Mouse (Mus musculus): ENCODE measurements around the gene Slc7a14.
"Not testable (repeated sequence)": the region's sequence is repeated elsewhere in the genome, so short reads cannot be mapped to it uniquely, and the experiment has no call there.

The Slc7a14 gene

DNA sequence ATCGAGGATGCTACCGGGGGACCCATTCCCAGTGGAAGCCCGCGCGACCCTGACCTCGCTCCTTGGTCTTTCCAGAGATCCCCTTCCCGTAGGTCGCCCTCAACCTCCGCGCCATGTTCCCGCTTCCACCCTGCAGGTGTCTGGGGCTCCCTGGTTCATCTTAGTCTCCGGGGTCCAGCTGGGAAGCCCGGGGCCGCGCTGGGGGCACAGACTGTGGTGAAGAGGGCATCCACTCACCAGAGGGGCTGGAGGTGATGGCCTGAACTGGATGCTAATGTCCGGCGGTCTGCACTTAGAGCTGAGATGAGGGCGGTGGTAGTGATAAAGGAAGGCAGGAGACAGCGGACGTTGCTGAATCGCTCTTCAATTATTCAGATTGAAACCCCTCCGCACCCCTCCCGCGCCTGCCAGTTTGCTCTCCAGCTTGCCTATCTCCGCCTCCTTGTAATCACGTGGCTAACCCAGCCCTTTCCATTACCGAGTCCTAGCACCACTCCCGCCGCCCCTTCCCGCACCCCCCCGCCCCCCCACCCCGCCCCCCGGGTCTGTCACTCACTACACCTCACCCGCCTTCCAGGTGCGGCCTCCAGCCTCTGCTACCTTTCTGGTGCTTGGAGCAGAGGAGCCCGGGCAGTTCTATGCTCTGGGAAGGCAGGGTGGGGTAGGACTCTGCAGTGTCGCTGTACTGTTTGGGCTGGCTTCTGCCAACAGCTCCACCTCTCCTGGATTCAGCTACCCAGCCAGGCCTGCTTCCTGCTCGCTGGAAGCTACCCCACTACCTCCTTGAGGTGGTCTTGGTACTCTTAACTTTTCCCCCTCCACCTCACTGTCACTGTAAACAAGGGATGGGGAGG lies at the start of gene Slc7a14:
Gene Slc7a14 (minus strand): TSS at position 445 of the 854 bp plus-strand sequence.
- no peak for DNase-seq

DNA sequence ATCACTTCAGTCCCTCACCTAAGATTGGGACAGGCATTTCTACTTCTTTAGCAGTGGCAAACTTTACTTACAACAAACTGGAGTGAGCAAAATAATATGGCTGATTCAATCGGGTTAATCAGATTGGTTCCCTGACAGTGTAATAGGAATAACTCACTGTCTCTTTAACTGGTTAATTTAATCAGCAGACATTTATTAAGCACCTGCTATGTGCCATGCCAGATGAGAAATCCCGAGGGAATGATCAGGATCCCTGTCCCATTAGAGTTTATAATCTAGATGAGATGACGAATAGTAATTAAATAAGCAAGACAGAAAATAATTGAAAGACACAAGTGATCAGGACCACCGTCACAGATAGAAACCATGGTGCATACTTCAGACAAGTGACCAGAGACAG lies 36.4 kb upstream of the Slc7a14 start:
- DNase-seq, result no peak

- no peak for DNase-seq
Observed at GRCm38 (mm10) chr3:31345766-31346165, 35.6 kb upstream of the Slc7a14 start.

GRCm38 (mm10) chr3:31339236-31339635 lies 29.1 kb upstream of the Slc7a14 start:
- DNase-seq, result no peak

DNA sequence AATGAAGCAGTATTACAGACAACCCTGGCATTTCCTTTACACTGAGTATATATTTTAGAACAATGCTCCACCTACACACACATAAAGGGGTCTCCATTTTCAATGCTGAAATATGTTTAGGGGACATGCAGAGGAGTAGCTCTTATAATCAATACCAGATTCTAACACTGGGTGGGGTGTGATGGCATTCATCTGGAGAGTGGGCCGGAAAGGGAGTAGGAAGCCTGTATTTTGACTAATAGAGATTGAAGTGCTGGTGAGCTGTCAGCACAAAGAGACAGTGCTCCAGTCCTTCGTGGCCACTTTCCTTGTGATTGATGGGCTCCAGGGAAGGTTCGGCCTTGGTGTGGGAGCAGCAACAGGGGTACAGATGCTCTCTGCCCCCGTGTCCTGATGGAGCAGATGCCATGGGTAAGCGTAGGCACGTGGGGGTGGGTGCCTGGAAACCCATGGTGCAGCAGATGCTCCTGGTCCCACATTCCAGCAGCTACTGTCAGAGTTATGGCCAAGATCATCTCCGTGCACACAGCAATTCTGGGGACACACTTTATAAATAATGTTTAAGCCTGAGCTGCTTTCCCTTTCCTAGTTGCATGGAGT lies 18.2 kb upstream of the Slc7a14 start:
- DNase-seq, result no peak

DNA sequence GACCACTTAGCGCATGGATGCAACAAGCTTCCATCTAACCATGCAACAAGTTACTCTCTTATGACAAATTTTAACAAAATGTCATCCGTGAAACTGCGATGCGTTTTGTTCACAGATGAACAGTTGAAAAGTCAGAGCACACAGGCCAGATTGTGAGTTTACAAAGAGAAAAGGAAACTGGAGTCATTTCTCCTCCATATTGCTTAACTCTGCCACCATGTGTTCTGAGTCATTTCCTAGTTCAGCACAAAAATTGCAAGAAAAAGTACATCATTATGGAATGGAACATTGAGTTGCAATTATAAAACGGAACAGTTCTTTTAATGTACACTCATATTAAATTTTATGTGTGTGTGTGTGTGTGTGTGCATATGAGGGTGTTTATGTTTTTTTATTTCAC lies 17.6 kb upstream of the Slc7a14 start:
- no peak for DNase-seq

GRCm38 (mm10) chr3:31324231-31324654 lies 14.1 kb upstream of the Slc7a14 start:
- DNase-seq, result no peak

DNA sequence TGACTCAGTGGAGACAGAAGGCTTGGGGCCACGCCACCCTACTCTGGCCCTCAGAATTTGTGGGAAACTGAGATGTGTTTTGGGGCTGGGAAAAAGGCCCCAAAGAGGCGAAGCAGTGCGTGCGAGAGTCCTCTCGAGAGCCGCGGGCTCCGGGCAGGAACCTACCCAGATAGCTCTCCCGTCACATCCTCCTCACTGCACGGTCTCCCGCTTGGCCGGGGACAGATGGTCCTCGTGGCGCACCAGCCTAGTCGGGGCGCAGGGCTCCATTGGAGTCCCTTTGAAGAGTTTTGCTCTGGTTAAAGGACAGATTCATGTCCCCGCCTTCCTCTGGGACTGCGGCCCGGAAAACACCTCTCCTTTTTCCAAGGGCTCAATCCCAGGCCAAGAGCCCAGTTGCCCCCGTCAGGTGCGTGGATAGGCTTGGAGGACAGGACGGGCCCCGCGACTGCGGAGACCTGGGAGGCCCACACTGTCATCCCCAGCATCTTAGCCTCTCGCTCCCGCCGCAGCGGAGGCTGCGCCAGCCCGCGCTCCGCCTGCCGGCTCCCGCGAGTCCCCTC lies 726 bp downstream of the Slc7a14 start:
- DNase-seq, result no peak

DNA sequence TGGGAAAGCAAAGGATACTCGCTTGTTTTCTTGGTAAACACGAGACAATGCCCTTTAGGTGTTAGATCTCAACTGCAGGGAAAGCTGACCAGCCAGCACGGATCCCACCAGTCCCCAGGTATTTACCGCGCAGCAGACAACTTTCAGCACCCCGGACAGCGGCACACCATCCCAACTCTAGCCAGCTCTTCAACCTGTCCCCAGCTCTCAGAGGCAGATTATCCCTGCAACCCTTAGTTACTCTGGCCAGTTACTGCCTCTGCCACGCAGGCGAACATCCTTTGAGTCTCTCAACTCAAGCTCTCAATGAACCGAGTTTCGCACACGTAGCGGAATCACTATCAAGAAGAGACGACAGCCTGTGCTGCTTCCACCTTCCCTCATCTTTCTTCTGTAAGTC lies 1.3 kb downstream of the Slc7a14 start:
- peak in 1 of 2 experiments; percentile 38 for DNase-seq

DNA sequence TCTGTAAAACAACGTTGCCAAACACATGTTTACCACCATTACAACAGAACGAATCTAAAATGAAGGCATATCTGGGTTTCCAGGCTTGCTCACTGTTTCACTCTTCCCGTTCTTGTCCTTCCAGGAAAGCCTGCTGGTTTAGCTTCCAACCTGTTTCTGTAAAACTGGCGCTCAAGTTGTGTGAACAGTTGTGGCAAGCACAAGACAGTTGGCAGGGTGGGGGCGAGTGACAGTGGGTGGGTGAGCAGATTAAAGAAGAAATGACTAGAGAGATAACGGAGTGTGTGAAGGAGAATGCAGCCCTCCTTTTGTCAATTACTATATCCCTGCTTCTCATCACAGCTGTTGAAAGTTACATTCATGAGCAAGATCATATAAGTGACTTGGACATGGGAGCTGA lies 2.2 kb downstream of the Slc7a14 start:
- no peak for DNase-seq

- no peak for DNase-seq
Observed at GRCm38 (mm10) chr3:31291673-31292602, 18.2 kb downstream of the Slc7a14 start.

DNA sequence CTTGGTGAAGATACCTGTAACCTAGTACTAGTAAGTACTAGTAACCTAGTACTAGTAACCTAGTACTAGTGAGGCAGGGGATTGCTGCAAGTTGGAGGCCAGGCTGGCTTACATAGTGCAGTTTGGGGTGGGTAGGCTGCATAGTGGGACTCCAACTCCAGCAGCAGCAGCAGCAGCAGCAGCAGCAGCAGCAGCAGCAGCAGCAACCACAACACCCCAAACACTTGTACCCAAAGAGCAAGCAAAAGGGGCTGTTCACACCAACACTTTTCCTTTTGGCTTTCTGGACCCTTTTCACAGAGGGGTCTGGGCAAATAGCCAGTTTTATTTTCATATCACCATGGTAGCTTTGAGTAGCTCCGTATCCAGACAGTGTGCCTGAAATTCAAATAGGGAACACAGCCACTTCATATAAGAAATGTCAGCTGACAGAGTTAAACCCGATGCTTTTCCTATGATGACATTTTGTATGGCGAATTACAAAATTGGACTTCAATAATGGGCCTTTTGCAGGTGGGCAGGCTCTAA lies 22.7 kb downstream of the Slc7a14 start:
- DNase-seq, result no peak

DNA sequence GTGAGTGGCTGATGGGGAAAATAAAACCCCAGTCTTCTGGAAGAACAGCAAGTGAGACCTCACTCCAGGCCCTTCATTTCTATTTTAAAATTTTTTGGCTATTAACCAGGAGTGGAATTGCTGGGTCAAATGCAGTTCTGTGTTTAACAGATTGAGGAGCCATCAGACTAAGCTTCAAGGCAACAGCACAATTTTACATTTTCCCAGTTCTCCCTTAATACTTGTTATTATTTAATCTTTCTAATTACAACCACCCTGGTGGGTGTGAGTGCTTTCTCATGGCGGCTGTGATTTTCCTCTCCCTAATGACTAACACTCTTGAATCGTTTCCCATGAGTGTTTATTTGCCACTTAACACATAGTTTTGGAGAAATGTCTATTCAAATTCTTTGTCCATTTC lies 29.1 kb downstream of the Slc7a14 start:
- no peak for DNase-seq

GRCm38 (mm10) chr3:31274875-31275274 lies 35.3 kb downstream of the Slc7a14 start:
- DNase-seq, result no peak

GRCm38 (mm10) chr3:31273247-31273646 lies 36.9 kb downstream of the Slc7a14 start:
- not testable (repeated sequence) for DNase-seq

GRCm38 (mm10) chr3:31272635-31273034 lies 37.5 kb downstream of the Slc7a14 start:
- DNase-seq, result no peak

DNA sequence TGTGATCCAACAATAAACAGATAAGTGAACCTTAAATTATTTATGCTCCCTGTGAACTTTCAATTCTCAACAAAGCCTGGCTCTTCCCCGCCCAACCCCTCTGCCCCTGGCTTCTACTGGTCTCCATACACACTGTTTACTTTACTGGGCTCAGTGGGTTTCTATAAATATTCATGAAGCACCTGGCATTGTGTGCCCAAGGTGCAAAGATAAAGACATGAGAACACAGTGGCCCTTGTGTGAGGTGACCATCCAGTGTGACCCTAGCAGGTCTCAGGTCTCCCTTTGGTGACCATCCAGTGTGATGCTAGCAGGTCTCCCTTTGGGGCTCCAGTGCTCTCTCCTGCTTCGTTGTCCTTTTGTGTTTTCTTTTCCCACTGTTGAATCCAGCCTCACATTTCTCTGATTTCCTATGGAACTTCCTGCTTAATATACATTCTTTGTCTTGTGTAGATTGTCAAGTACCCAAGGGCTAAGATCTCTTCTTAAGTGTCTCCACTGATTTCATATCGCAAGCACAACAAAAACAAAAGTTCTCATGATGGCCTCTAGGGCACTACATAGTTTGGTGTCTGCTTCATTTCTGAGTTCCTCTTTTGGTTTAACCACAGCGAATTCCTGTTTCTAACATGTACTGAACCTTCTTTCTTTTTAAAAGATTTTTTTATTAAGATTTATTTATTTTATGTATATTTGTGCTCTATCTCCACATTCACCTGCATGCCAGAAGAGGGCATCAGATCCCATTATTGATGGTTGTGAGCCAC lies 40.4 kb downstream of the Slc7a14 start:
- DNase-seq, result no peak

DNA sequence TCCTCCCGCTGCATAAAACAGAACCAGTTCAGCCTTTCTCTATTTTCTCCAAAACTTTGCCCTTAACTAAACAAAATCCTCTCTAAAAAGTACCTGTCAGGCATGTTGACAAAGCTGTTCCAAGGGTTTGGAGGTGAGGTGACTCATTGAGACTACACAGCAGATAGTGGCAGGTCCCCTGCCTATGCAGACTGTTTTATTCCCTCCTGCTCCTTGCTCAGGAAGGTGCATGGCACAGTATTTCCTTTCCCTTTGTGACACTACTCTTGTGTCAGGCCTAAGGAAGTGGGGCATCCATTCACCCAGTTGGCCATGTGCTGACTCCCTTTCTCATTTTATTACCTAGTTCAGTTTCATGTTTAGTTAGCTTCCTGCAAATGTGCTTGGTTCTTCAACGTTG lies 42.3 kb downstream of the Slc7a14 start:
- DNase-seq, result no peak

DNA sequence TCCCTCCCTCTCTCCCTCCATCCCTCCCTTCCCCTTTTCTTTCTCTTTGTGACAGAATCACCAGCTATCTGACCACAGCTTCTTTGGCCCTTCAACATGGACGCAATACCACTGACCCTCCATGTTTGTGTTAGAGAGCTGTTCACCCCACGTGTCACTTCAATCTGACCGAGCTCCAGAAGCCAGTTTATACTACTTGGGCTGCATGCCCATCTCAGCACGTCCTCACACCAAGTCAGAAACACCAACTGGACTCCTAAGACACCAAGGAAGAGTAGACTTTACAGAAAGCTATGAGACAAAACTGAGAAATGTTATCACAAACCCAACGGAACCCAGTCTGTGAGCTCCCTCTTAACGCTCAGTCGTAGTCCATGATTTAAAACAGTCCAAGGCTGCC lies 43.2 kb downstream of the Slc7a14 start:
- no peak for DNase-seq

DNA sequence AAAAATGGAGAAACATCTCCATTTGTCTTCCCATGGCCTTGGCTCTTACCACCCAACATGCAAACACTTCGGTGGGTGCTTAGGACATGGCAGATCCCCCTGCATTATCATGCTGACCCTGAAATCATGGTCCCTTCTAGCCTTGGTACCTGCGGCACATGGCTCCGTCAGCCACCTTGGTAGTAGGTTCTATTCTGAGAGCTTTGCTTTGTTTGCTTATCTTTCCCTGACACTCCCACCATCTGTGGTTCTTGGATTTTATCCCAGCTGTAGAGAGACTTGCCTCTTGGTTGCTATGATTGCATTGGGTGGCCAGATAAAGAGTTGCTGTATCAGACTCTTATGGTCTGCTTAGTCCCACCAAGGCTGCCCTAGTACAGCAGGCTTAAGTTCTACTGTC lies 46.6 kb downstream of the Slc7a14 start:
- no peak for DNase-seq

DNA sequence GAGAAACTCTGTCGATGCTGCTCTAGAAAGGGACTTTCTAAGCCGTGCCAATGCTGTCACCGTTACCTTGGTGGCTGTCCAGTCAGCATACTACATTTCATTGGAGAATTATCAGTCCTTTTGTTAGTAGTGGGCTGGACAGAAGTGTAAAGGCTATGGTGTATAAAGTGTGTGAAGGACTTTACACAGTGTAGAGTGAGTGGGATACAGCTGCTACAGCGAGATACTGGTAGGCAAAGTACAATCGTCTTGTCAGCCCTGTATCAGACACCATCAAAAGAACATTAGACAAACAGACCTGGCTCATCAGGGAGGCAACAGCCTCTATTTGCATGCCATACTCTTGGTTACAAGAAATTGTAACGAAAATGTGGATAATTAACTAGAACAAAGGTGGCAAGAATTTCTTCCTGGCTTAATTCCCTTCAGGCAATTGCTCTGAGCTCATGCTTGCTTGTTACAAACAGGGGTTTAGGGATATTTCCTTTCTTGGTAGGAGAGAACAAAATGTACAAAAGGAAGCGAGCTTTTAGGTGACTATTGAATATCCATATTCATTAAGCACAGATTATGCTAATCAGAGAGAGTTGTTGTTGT lies 48.7 kb downstream of the Slc7a14 start:
- DNase-seq, result no peak

GRCm38 (mm10) chr3:31260964-31261346 lies 49.2 kb downstream of the Slc7a14 start:
- DNase-seq, result no peak

All from lung, postnatal 4 days (tissue).